Mouse (Mus musculus): ENCODE measurements around the gene Entpd7. TPM values are rescaled to one million over a fixed set of nuclear protein-coding genes. Genes with fewer than 3 reads are reported as not detected.

Entpd7 gene
- total RNA-seq, 2 experiments from 2014 or later, result 24.6 to 25.7 TPM

GRCm38 (mm10) chr19:43711159-43711916, 21.9 kb downstream of the Entpd7 start:
- intact Hi-C loops (cut with DNase I), result no loop called here
- DNase-seq (ENCODE audit: extremely low spot score in 1 of 2, low spot score in 2 of 2), result no peak

- DNase-seq (ENCODE audit: extremely low spot score in 1 of 2, low spot score in 2 of 2), result no peak
- intact Hi-C loops (cut with DNase I), result no loop called here
These were observed 22.5 kb downstream of the Entpd7 start for GRCm38 (mm10) chr19:43711971-43712370.

GRCm38 (mm10) chr19:43720061-43720460, 30.6 kb downstream of the Entpd7 start:
- intact Hi-C loops (cut with DNase I), result no loop called here
- DNase-seq (ENCODE audit: extremely low spot score in 1 of 2, low spot score in 2 of 2), result no peak

DNA sequence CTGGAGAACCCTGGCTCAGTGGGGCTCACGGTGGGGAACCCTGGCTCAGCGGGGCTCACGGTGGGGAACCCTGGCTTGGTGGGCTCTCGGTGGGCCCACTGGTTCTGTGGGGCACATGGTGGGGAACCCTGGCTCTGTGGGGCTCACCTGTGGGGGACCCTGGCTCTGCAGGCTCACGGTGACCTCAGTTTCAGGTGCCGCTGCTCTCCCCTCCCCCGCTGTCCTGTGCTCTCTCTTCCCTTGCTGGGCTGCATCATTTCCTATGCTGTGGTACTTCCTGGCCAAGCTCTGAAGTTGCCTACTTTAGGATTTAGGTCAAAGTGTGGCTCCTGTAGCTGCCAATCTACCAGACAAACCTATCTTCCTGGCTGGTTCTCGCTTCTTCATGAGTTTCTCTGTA, 33.4 kb downstream of the Entpd7 start:
- DNase-seq (ENCODE audit: extremely low spot score in 1 of 2, low spot score in 2 of 2), result no peak
- intact Hi-C loops (cut with DNase I), result no loop called here

- intact Hi-C loops (cut with DNase I), result no loop called here
- DNase-seq (ENCODE audit: extremely low spot score in 1 of 2, low spot score in 2 of 2), result no peak
These were observed 34.0 kb downstream of the Entpd7 start for GRCm38 (mm10) chr19:43723501-43723900.

GRCm38 (mm10) chr19:43724194-43724593, 34.7 kb downstream of the Entpd7 start:
- intact Hi-C loops (cut with DNase I), result no loop called here
- no peak for DNase-seq (ENCODE audit: extremely low spot score in 1 of 2, low spot score in 2 of 2)

GRCm38 (mm10) chr19:43724821-43725220, 35.3 kb downstream of the Entpd7 start:
- intact Hi-C loops (cut with DNase I), result no loop called here
- DNase-seq (ENCODE audit: extremely low spot score in 1 of 2, low spot score in 2 of 2), result no peak

GRCm38 (mm10) chr19:43726510-43727146, 37.2 kb downstream of the Entpd7 start:
- DNase-seq (ENCODE audit: extremely low spot score in 1 of 2, low spot score in 2 of 2), result no peak
- intact Hi-C loops (cut with DNase I), result no loop called here

- no peak for DNase-seq (ENCODE audit: extremely low spot score in 1 of 2, low spot score in 2 of 2)
- intact Hi-C loops (cut with DNase I), result loop anchor here (10.0 kb wide), 1 partner anchor 335 kb away; the partner anchor contains the start of gene Erlin1
These were observed 40.0 kb downstream of the Entpd7 start for GRCm38 (mm10) chr19:43729296-43730036.

DNA sequence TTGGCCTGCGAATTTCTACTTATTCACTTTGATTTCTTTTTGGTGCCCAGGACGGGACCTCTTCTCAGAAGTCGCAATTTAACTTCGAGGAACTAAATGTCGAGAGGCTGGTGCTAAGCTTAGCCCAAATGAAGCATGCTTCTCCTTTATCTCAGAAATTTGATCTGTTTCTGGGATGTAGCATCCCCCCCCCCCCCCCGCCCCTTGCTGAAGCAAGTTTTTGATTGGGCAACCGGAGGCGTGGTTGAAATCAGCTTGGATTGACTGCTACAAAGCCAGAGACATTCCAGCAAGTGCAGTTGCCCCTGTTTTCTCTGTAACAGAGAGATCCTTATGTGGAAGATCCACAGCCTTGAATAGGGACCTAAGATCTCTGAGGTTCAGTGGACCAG, 40.6 kb downstream of the Entpd7 start:
- intact Hi-C loops (cut with DNase I), result loop anchor here (10.0 kb wide), 1 partner anchor 335 kb away; the partner anchor contains the start of gene Erlin1
- no peak for DNase-seq (ENCODE audit: extremely low spot score in 1 of 2, low spot score in 2 of 2)

- no peak for DNase-seq (ENCODE audit: extremely low spot score in 1 of 2, low spot score in 2 of 2)
- intact Hi-C loops (cut with DNase I), result loop anchor here (10.0 kb wide), 1 partner anchor 334 kb away; the partner anchor contains the start of gene Erlin1
These were observed 41.7 kb downstream of the Entpd7 start for GRCm38 (mm10) chr19:43731157-43731556.

DNA sequence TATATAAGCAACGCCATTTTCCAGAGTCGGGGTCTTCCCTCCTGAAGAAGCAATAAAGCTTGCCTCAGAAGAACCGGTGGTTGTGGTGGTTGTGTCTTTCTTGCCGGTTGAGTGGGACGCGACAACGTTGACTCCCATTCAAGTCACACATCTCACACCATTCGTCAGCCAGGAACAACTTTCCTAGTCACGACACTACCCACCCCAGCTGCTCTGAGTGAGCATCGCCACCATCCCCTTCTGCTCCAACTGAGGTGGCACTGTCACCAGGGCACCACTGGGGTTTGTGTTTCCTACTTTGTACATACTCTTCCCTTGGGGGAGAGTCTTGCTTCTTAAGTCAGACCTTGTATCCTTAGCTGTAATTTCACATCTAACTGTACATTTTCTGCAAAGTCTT, 48.9 kb downstream of the Entpd7 start:
- intact Hi-C loops (cut with DNase I), result loop anchor here (10.0 kb wide), 1 partner anchor 326 kb away; the partner anchor contains the start of gene Erlin1
- no peak for DNase-seq (ENCODE audit: extremely low spot score in 1 of 2, low spot score in 2 of 2)

DNA sequence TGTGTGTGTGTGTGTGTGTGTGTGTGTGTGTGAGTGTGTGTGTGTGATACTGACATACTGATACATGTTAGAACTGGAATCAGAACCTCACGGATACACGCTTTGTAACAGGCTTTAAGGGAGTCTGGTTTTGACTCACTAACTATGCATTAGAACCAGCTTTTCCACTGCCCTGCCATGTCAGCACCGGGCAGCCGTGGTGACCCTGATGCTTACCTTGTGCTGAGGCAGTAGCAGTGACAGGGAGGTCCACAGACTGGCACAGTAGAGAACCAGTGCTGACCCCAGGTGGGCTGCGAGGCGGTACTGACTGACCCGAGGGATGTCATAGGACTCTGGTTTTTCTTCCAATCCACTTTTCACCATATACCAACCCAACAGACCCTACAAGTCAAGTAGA, 53.9 kb downstream of the Entpd7 start:
- intact Hi-C loops (cut with DNase I), result no loop called here

GRCm38 (mm10) chr19:43745740-43746139, 56.3 kb downstream of the Entpd7 start:
- intact Hi-C loops (cut with DNase I), result no loop called here
- no peak for DNase-seq (ENCODE audit: extremely low spot score in 1 of 2, low spot score in 2 of 2)

More for the DNA sequence above, 53.9 kb downstream of the Entpd7 start:
- no peak for DNase-seq (ENCODE audit: extremely low spot score in 1 of 2, low spot score in 2 of 2)

DNA sequence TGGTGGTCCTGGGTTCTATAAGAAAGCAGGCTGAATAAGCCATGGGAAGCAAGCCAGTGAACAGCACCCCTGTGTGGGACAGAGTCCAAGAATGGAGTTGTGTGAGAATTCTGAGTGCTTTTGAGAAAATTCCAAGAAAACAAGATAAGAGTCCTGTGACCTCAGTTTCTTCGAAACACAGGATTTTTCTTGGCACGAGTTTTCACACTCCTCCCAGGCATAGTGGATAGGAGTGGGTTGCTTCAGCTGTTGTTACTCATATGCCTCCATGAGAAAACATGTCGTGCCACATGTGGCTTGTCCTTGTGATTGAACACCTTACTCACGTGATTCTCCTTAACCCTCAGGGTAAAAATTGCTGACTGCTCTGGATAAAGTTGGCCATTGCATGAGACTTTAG, 58.4 kb downstream of the Entpd7 start:
- no peak for DNase-seq (ENCODE audit: extremely low spot score in 1 of 2, low spot score in 2 of 2)

DNA sequence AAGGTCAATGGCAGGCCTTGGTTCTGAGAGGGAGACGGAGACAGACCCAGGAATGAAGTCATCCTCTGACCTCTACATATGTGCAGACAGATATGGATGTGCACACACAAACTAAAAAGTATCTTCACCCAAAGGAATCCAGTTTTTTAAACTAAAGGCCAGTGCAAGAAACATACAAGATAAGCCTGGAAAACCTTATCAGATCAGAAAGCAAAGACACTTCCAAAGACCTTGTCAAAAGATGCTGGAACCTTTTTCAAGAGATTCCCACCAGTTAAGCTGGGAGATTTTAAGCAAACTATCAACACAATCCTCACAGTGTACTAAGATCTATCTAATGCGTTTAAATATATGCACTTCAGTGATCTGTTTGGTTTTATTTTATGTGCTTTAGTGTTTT, 60.5 kb downstream of the Entpd7 start:
- no peak for DNase-seq (ENCODE audit: extremely low spot score in 1 of 2, low spot score in 2 of 2)
- intact Hi-C loops (cut with DNase I), result loop anchor here (10.0 kb wide), 1 partner anchor 195 kb away; the partner anchor contains the start of gene Dnmbp

More for the DNA sequence above, 58.4 kb downstream of the Entpd7 start:
- intact Hi-C loops (cut with DNase I), result no loop called here

GRCm38 (mm10) chr19:43752489-43753225, 63.2 kb downstream of the Entpd7 start, which contains the start of the genes Cutc and Cox15:
Gene Cutc (plus strand): TSS chr19:43752996.
Gene Cox15 (minus strand): TSS chr19:43753000.
- DNase-seq (ENCODE audit: extremely low spot score in 1 of 2, low spot score in 2 of 2), result peak; percentile 92 to 98
- intact Hi-C loops (cut with DNase I), result loop anchor here (10.0 kb wide), 1 partner anchor 192 kb away; the partner anchor contains the start of gene Dnmbp

DNA sequence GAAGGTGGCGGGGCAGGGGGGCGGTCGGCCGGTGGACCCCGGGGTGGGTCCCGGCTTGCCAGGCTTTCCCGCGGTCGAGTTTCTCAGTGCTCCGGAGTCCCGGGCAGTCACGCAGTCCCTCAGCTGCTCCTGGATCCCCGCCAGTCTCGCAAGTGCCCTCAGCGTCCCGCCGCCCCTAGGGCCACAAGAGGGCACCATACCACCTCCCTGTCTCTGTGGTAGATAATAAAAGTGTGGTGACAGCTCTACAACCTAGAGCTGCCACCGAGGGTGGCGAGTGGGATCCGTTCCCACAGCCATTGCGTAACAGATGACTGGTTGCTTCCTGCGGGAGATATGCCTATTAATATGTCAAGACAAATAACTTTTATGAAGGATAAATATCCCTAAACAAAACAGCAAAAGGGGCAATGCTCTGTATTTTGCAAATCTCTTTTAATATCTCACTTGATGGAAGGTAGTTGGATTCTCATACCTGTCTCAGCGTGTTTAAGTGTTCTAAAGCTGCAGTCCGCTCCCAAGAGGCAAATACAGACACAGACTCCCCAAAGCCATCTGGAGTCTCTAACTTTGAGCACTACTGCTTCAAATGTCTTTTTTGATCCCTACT, 63.9 kb downstream of the Entpd7 start:
- peak; percentile 80 to 93 for DNase-seq (ENCODE audit: extremely low spot score in 1 of 2, low spot score in 2 of 2)
- intact Hi-C loops (cut with DNase I), result loop anchor here (10.0 kb wide), 1 partner anchor 191 kb away; the partner anchor contains the start of gene Dnmbp

All from left cerebral cortex, postnatal 10 days (tissue).